Mouse (Mus musculus): ENCODE measurements around the gene Rhbdd1.

The Rhbdd1 gene

GRCm38 (mm10) chr1:82371636-82372428, 55.6 kb downstream of the Rhbdd1 start:
- no peak for DNase-seq

- DNase-seq = no peak
Measured at GRCm38 (mm10) chr1:82373924-82374323, 57.7 kb downstream of the Rhbdd1 start.

- DNase-seq = no peak
Measured at GRCm38 (mm10) chr1:82374831-82375358, 58.6 kb downstream of the Rhbdd1 start.

- DNase-seq = no peak
Measured at GRCm38 (mm10) chr1:82375452-82375851, 59.2 kb downstream of the Rhbdd1 start.

- no peak for DNase-seq
Measured at GRCm38 (mm10) chr1:82381946-82382345, 65.7 kb downstream of the Rhbdd1 start.

GRCm38 (mm10) chr1:82384106-82384505, 67.9 kb downstream of the Rhbdd1 start:
- no peak for DNase-seq

- no peak for DNase-seq
Measured at GRCm38 (mm10) chr1:82385054-82385453, 68.8 kb downstream of the Rhbdd1 start.

GRCm38 (mm10) chr1:82385827-82386230, 69.6 kb downstream of the Rhbdd1 start:
- no peak for DNase-seq

- DNase-seq = no peak
Measured at GRCm38 (mm10) chr1:82386814-82387771, 70.8 kb downstream of the Rhbdd1 start.

GRCm38 (mm10) chr1:82389371-82389770, 73.1 kb downstream of the Rhbdd1 start:
- DNase-seq = no peak

- no peak for DNase-seq
Measured at GRCm38 (mm10) chr1:82395371-82395770, 79.1 kb downstream of the Rhbdd1 start.

- DNase-seq = no peak
Measured at GRCm38 (mm10) chr1:82407786-82408185, 91.5 kb downstream of the Rhbdd1 start.

GRCm38 (mm10) chr1:82409271-82409670, 93.0 kb downstream of the Rhbdd1 start:
- DNase-seq = no peak

GRCm38 (mm10) chr1:82410548-82410947, 94.3 kb downstream of the Rhbdd1 start:
- DNase-seq = no peak

GRCm38 (mm10) chr1:82411521-82411920, 95.3 kb downstream of the Rhbdd1 start:
- no peak for DNase-seq

GRCm38 (mm10) chr1:82412085-82412484, 95.8 kb downstream of the Rhbdd1 start:
- DNase-seq = no peak

GRCm38 (mm10) chr1:82414434-82415045, 98.3 kb downstream of the Rhbdd1 start:
- DNase-seq = no peak

GRCm38 (mm10) chr1:82415641-82416040, 99.4 kb downstream of the Rhbdd1 start:
- no peak for DNase-seq

GRCm38 (mm10) chr1:82427729-82428128, 111.5 kb downstream of the Rhbdd1 start:
- no peak for DNase-seq

- no peak for DNase-seq
Measured at GRCm38 (mm10) chr1:82429061-82429460, 112.8 kb downstream of the Rhbdd1 start.

- no peak for DNase-seq
Measured at GRCm38 (mm10) chr1:82432919-82433648, 116.8 kb downstream of the Rhbdd1 start.

- DNase-seq = no peak
Measured at GRCm38 (mm10) chr1:82433649-82434005, 117.4 kb downstream of the Rhbdd1 start.

Measured in thymus, adult 18-20 months (tissue).